Mouse (Mus musculus): ENCODE measurements around the gene Ank2.

The Ank2 gene

DNA sequence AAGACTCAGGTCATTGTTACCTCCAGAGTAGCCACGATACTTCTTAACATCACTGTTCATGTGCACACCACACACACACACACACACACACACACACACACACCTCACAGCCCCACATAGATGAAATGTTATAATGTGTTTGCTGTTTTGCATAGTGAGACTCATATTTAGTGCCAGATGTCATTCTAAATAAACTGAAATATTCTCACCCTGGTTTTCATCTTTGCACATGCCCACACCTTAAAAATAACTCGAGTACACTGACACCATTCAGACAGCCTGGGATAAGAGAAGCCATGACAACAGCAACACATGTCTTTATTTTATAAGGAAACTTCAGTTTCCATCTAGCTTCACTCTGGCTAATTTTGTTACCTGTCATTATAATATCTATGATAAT, 312.1 kb downstream of the Ank2 start:
- peak; percentile 37 for DNase-seq (ENCODE audit: low read depth, low spot score)

DNA sequence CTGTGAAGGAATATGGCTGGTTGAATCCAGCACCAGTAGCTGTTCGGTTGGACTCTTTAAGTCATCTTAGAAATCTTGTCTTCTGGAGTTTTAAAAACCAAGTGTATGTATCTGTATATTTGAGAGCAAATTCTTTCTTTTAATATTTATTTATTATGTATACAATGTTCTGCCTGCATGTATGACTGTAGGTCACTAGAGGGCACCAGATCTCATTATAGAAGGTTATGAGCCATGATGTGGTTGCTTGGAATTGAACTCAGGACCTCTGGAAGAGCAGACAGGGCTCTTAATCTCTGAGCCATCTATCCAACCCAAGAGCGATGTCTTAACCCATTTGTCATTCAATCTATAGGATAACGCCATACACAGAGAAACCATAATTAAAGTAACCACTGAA, 312.9 kb downstream of the Ank2 start:
- DNase-seq (ENCODE audit: low read depth, low spot score), result no peak

DNA sequence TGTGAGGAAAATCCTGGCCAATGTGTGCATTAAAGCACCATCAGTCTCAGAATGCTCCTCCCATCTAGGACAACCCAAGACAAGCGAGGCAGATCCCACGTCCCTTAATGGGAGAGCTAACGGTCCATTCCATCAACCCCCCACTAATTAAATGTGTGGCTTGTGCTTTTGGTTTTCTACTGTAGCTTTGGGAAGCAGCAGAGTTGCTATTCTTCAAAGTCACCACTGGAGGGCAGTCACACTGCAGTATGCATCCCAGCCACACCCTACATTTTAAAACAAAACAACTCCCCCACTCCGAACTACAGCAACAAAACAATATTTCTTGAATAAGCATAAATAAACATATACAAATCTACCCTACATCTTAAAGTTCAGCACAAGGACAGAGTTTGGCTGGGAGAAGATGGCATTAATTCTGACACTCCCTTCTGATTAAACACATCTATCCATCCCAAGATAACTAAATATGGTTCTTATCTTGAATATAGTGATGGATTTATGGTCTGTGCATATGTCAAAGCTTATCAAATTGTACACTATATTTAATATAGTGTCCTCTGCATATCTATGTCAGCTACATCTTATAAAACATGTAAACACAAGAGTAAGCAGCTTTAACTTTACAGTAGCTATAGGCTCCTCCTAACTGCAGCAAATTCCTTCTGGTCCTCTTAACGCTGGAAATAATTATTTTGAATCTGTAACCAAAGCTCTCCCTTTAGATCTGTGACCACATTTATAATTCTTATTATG, 315.0 kb downstream of the Ank2 start:
- peak; percentile 89 for DNase-seq (ENCODE audit: low read depth, low spot score)

DNA sequence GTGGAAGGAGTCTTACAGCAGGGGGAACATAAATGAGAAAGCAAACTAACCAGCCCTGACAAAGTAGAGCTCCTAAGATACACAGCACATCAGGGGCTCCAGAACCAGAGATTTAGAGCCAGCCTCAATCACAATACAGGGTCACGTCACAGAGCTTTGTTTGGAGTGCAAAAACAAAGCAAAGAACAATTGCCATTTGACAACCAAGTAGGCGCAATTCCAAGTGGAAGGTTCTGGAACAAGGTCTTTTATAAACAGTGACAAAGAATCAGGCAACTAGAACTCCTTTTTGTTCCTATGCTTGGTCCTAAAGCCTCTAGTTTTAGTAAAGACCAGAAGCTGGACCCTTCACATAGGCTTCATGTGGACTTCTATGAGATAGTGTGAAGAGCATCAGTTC, 326.5 kb downstream of the Ank2 start:
- DNase-seq (ENCODE audit: low read depth, low spot score), result peak; percentile 91

- DNase-seq (ENCODE audit: low read depth, low spot score), result no peak
These were observed 328.9 kb downstream of the Ank2 start for GRCm38 (mm10) chr3:127170246-127170645.

- no peak for DNase-seq (ENCODE audit: low read depth, low spot score)
These were observed 330.0 kb downstream of the Ank2 start for GRCm38 (mm10) chr3:127169114-127169513.

DNA sequence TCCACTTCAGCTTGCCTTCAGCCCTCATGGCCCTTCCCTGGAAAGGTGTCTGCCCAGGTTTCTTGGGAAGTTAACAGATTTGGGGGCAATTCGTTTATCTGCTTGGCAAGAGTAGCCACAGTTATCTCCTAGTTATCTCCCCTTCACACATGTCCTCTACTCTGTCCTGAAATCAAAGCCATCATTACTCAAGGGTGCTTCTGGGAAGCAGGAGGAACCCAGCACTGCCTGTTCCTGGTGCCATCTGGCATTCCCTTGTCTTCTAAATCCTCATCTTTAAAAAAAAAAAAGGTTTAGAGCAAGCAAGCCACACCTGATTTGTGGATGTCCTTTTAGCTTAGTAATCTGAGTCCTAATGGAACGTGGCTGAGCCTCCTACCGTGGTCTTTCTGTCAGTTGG, 335.4 kb downstream of the Ank2 start:
- peak; percentile 91 for DNase-seq (ENCODE audit: low read depth, low spot score)

- peak; percentile 98 for DNase-seq (ENCODE audit: low read depth, low spot score)
These were observed 337.0 kb downstream of the Ank2 start for GRCm38 (mm10) chr3:127161998-127162712.

DNA sequence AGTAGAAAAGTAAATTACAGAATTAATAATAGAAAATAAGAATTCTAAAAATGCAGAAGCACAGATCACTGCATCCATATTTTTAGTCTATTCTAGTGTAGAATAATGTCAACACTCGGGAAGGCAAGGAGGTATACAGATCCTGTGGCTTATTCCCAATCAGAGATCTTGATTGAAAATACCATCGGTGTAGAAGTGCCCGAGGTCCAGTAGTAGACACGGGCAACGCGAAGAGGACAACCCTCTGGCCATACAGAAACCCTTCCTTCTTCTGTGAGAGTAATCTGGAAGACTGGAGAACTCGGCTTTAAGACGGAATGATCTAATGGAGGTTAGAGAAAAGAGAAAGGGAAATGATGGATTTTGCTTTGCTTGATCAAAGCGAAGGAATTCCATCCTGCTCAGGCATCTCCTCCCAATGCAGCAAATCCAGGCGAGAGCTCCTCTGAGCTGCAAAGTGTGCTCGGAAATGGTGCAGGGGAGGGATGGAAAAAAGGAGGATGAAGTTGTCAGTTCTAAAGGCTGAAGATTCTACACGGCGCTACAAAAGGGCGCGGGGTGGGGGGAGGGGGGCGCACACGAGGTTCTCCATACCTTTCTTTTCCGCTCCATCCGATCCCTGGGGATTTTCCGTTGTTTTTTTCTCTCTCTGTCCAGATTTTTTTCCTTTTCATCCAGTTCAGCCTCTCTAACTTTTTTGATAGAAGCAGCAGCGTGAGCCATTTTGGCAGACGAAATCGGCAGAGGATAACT, 337.9 kb downstream of the Ank2 start:
- DNase-seq (ENCODE audit: low read depth, low spot score), result peak; percentile 81

GRCm38 (mm10) chr3:127157706-127158105, 341.4 kb downstream of the Ank2 start:
- no peak for DNase-seq (ENCODE audit: low read depth, low spot score)

- peak; percentile 89 for DNase-seq (ENCODE audit: low read depth, low spot score)
These were observed 343.1 kb downstream of the Ank2 start for GRCm38 (mm10) chr3:127156080-127156479.

DNA sequence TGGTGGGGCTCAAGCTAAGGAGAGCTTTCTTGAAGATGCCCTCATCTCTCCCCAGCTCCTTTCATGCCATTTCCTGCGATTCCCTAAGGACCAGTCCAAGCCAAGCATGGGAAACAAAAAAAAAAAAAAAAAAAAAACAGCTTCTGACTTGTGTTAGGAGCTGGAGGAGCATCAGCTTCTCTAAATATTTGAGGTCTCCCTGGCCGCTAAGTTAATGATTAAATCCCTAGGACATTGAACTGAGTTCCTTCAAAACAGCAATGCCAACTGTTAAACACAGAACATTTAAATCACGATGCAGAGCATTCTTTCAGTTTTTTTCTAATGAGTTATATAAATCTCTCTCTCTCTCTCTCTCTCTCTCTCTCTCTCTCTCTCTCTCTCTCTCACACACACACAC, 345.3 kb downstream of the Ank2 start:
- no peak for DNase-seq (ENCODE audit: low read depth, low spot score)

DNA sequence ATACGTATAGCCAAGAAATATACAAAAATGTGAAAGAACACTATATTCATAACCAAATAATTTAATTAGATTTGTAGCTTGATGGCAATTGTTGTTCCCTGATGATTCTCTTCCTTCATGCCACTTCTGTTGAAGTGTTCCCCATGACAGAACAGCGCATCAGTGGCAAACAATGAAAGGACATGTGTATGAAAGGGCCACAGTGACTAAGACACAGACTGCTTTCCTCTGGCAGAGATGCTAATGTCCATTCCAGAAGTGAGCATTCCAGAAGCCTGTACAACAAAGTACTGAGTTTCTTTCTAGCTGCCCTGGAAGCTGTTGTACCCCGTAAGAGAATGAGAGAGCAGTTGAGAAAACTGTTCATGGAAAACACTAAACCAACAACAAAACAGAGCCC, 345.7 kb downstream of the Ank2 start:
- DNase-seq (ENCODE audit: low read depth, low spot score), result peak; percentile 59

DNA sequence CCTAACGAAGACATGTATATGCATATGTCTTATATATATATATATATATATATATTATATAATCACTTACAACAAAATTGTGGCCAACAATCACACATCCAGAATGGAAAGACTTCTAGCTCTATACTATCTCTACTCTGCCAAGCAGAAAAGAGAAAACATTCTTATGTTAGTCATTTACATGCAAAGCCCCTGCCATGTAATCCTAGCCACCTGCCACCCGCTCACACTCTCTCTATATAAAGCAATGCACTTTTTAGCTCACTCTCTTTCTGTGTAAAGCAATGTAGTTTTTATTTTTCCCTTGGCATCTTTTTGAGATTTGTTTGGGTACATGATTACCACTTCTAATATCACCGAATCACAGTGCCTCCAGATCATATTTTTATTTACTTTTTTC, 350.5 kb downstream of the Ank2 start:
- DNase-seq (ENCODE audit: low read depth, low spot score), result peak; percentile 53

DNA sequence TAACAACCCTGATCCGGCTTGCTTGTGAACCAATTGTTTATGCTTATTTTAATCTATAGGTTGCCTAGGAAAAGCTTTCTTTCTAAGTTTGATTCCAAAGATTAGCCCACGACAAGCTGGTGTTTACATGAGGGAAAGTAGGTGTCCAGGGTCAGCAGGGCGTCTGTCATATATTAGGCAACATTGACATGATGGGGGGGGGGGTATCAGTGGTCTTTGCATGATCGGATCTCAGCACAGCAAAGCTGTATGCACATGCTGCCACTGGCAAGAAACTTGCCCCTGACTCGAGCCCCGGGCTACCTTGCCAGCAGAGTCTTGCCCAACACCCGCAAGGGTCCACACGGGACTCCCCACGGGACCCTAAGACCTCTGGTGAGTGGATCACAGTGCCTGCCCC, 358.6 kb downstream of the Ank2 start:
- DNase-seq (ENCODE audit: low read depth, low spot score), result no peak

DNA sequence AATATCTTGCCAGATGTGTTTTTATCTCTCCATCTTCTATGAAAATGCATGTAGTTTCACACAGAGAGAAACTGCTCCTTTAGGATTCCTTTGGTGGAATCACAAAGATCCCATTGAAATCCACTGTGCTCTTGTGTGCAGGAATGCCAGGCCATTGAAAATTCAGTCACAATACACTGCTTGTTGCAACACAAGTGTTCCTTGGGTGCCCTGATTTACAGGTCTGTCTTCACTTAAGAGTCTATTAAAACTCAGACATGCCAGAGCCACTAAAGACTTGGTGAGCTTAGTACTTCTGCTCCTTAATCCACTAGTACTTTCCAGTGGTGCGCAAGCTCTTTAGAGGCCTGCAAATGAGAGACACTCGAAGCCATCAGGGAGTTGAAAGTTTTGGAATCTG, 359.5 kb downstream of the Ank2 start:
- DNase-seq (ENCODE audit: low read depth, low spot score), result no peak

DNA sequence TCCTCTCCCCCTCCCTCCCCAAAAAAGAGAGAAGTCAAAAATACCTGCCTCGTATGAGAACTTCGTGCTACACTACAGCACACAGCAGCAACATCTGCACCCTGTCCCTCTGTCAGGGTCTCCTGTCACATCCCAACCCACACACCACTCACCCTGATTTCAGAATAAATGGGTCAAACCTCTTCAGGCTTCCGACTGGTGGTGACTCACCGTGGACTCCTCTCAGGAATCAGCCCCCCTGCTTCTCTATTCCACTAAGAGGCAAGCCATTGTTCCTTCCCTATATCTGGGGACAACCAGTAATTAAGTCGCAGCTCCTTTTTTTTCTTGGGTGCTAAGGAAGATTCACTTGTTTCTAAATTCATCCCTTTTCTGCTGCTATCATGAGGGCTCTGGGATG, 361.6 kb downstream of the Ank2 start:
- peak; percentile 88 for DNase-seq (ENCODE audit: low read depth, low spot score)

GRCm38 (mm10) chr3:127134062-127134461, 365.1 kb downstream of the Ank2 start:
- DNase-seq (ENCODE audit: low read depth, low spot score), result no peak

- no peak for DNase-seq (ENCODE audit: low read depth, low spot score)
These were observed 368.1 kb downstream of the Ank2 start for GRCm38 (mm10) chr3:127131048-127131447.

GRCm38 (mm10) chr3:127130167-127130770, 368.9 kb downstream of the Ank2 start:
- peak; percentile 55 for DNase-seq (ENCODE audit: low read depth, low spot score)

DNA sequence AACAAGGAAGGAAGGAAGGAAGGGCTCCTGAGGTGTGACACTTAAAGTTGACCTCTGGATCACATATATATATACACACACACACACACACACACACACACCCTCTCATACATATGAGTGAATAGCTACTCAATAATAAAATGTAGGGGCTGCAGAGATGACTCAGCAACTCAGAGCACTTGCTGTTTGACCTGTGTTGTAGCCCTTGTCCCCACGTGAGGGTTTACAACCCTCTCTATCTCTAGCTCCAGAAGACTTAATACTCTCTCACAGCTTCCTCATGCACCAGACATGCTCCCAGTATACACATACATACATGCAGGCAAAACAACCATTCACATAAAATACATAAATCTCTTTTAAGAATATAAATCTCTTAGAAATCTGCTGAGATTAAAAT, 369.4 kb downstream of the Ank2 start:
- no peak for DNase-seq (ENCODE audit: low read depth, low spot score)

- DNase-seq (ENCODE audit: low read depth, low spot score), result no peak
These were observed 371.5 kb downstream of the Ank2 start for GRCm38 (mm10) chr3:127127611-127128010.

Data from brain, adult 2 months (tissue).